Mouse (Mus musculus) MEL (cell line): ENCODE results near the gene Rangap1. TPM values are rescaled to one million over a fixed set of nuclear protein-coding genes. Genes with fewer than 3 reads are reported as not detected.

Source experiments
- DNase-seq: peaks from one replicate; pipeline ENCODE4 v3.0.0; 2011; ENCODE audit warnings: low read depth, low spot score
- H3K27ac ChIP-seq: 2 replicates; pipeline ENCODE4 v1.5.1; 2012; ENCODE audit warnings: low read depth, mild to moderate bottlenecking, control low read depth, low read length, moderate library complexity; ENCODE audit not compliant: control insufficient read depth
- H3K27me3 ChIP-seq, 2 experiments: fragments of 150-350 bp in 1 of 2; sonication (generic) in 1 of 2; 2 replicates each; pipeline ENCODE4 v1.6.1; 2012; ENCODE audit warnings: low read length in 2 of 2, mild to moderate bottlenecking in 2 of 2, improper control_type of control experiment in 1 of 2, moderate library complexity in 1 of 2; ENCODE audit not compliant: insufficient read depth in 2 of 2, control insufficient read depth in 1 of 2
- H3K36me3 ChIP-seq, 2 experiments: 2 replicates each; pipeline ENCODE4 v1.6.1; 2012 to 2014; ENCODE audit warnings: low read length in 2 of 2, improper control_type of control experiment in 1 of 2, inconsistent platforms in 1 of 2, mild to moderate bottlenecking in 1 of 2; ENCODE audit not compliant: insufficient read depth in 2 of 2, control insufficient read depth in 1 of 2
- H3K4me1 ChIP-seq, 2 experiments: fragments of 150-350 bp in 1 of 2; sonication (generic) in 1 of 2; 2 replicates each; pipeline ENCODE4 v1.6.1; 2012; ENCODE audit warnings: low read length in 2 of 2, improper control_type of control experiment in 1 of 2, mild to moderate bottlenecking in 1 of 2; ENCODE audit not compliant: insufficient read depth in 2 of 2, control insufficient read depth in 1 of 2
- H3K4me3 ChIP-seq, 2 experiments: fragments of 150-350 bp in 1 of 2; sonication (generic) in 1 of 2; 2 replicates each; pipeline ENCODE4 v1.5.1; 2012; ENCODE audit warnings: low read depth in 2 of 2, low read length in 2 of 2, mild to moderate bottlenecking in 2 of 2, moderate library complexity in 2 of 2, control low read depth in 1 of 2, improper control_type of control experiment in 1 of 2; ENCODE audit not compliant: control insufficient read depth in 1 of 2, insufficient read depth in 1 of 2
- H3K79me2 ChIP-seq: 2 replicates; pipeline ENCODE4 v1.6.1; 2012; ENCODE audit warnings: mild to moderate bottlenecking, low read length, moderate library complexity; ENCODE audit not compliant: control insufficient read depth, poor library complexity, insufficient read depth
- H3K9ac ChIP-seq: 2 replicates; pipeline ENCODE4 v1.6.1; 2012; ENCODE audit warnings: low read depth, mild to moderate bottlenecking, control low read depth, low read length, moderate library complexity; ENCODE audit not compliant: control insufficient read depth, poor library complexity, severe bottlenecking
- H3K9me3 ChIP-seq: fragments of 150-350 bp; sonication (generic); replicated peaks from 2 replicates; pipeline ENCODE4 v1.6.1; 2012; ENCODE audit warnings: mild to moderate bottlenecking, low read length, improper control_type of control experiment, moderate library complexity; ENCODE audit not compliant: insufficient read depth
- CHD2 ChIP-seq: IDR thresholded peaks from 2 replicates; pipeline ENCODE4 v1.6.1; 2011; ENCODE audit warnings: low read length, improper control_type of control experiment
- E2F4 ChIP-seq: IDR thresholded peaks from 2 replicates; pipeline ENCODE4 v1.6.1; 2011; ENCODE audit warnings: low read depth, low read length, improper control_type of control experiment, borderline replicate concordance
- EP300 ChIP-seq, 2 experiments: IDR thresholded peaks; 2 replicates each; pipeline ENCODE4 v1.6.1; 2011; ENCODE audit warnings: improper control_type of control experiment in 2 of 2, low read length in 2 of 2, low read depth in 1 of 2, mild to moderate bottlenecking in 1 of 2
- GABPA ChIP-seq: IDR thresholded peaks from 2 replicates; pipeline ENCODE4 v1.6.1; 2012; ENCODE audit warnings: low read depth, mild to moderate bottlenecking, inconsistent platforms, low read length, improper control_type of control experiment, moderate library complexity
- GATA1 ChIP-seq: IDR thresholded peaks from 2 replicates; pipeline ENCODE4 v1.6.1; 2011; ENCODE audit warnings: low read depth, low read length, improper control_type of control experiment
- JUND ChIP-seq: IDR thresholded peaks from 2 replicates; pipeline ENCODE4 v1.6.1; 2011; ENCODE audit warnings: low read depth, mild to moderate bottlenecking, improper control_type of control experiment, low read length
- MAX ChIP-seq: IDR thresholded peaks from 2 replicates; pipeline ENCODE4 v1.6.1; 2011; ENCODE audit warnings: low read length, improper control_type of control experiment
- MEF2A ChIP-seq: IDR thresholded peaks from 2 replicates; pipeline ENCODE4 v1.6.1; 2014; ENCODE audit warnings: low read depth, mild to moderate bottlenecking, inconsistent platforms, low read length, improper control_type of control experiment; ENCODE audit not compliant: poor library complexity, insufficient replicate concordance, severe bottlenecking; ENCODE audit errors: extremely low read depth
- MYB ChIP-seq: IDR thresholded peaks from 2 replicates; pipeline ENCODE4 v1.6.1; 2011; ENCODE audit warnings: mild to moderate bottlenecking, low read depth, low read length, improper control_type of control experiment
- POLR2A ChIP-seq, 2 experiments: IDR thresholded peaks; 2 replicates each; pipeline ENCODE4 v1.6.1; 2011 to 2012; ENCODE audit warnings: low read length in 2 of 2, mild to moderate bottlenecking in 2 of 2, control low read depth in 1 of 2, improper control_type of control experiment in 1 of 2, low read depth in 1 of 2, moderate library complexity in 1 of 2; ENCODE audit not compliant: control insufficient read depth in 1 of 2, insufficient read depth in 1 of 2, poor library complexity in 1 of 2
- POLR2AphosphoS2 ChIP-seq: IDR thresholded peaks from 2 replicates; pipeline ENCODE4 v1.6.1; 2011; ENCODE audit warnings: low read length, improper control_type of control experiment
- POLR2AphosphoS5 ChIP-seq: IDR thresholded peaks from 2 replicates; pipeline ENCODE4 v1.6.1; 2012; ENCODE audit warnings: low read depth, borderline replicate concordance, mild to moderate bottlenecking, inconsistent platforms, low read length, moderate library complexity, mixed read lengths
- SIN3A ChIP-seq: IDR thresholded peaks from 2 replicates; pipeline ENCODE4 v1.6.1; 2012; ENCODE audit warnings: low read length, improper control_type of control experiment, inconsistent platforms
- TAL1 ChIP-seq: IDR thresholded peaks from 2 replicates; pipeline ENCODE4 v1.6.1; 2012; ENCODE audit warnings: mild to moderate bottlenecking, inconsistent platforms, low read length, moderate library complexity, mixed read lengths
- TBP ChIP-seq: IDR thresholded peaks from 2 replicates; pipeline ENCODE4 v1.8.0; 2011; ENCODE audit warnings: low read depth, low read length, improper control_type of control experiment
- TCF12 ChIP-seq: IDR thresholded peaks from 2 replicates; pipeline ENCODE4 v1.6.1; 2014; ENCODE audit warnings: low read depth, mild to moderate bottlenecking, inconsistent platforms, low read length, improper control_type of control experiment, moderate library complexity
- UBTF ChIP-seq: IDR thresholded peaks from 2 replicates; pipeline ENCODE4 v1.6.1; 2012; ENCODE audit warnings: low read depth, mild to moderate bottlenecking, inconsistent platforms, low read length, improper control_type of control experiment, moderate library complexity, borderline replicate concordance; ENCODE audit not compliant: insufficient read depth
- USF2 ChIP-seq, 2 experiments: IDR thresholded peaks; 2 replicates each; pipeline ENCODE4 v1.6.1; 2011 to 2012; ENCODE audit warnings: improper control_type of control experiment in 2 of 2, low read length in 2 of 2, borderline replicate concordance in 1 of 2, inconsistent platforms in 1 of 2, low read depth in 1 of 2, mild to moderate bottlenecking in 1 of 2; ENCODE audit not compliant: insufficient read depth in 1 of 2
- ZKSCAN1 ChIP-seq: IDR thresholded peaks from 2 replicates; pipeline ENCODE4 v1.6.1; 2012; ENCODE audit warnings: low read depth, mild to moderate bottlenecking, inconsistent platforms, low read length, improper control_type of control experiment, moderate library complexity
- ZNF384 ChIP-seq: IDR thresholded peaks from 2 replicates; pipeline ENCODE4 v1.6.1; 2012; ENCODE audit warnings: low read depth, mild to moderate bottlenecking, inconsistent platforms, low read length, improper control_type of control experiment
- polyA plus RNA-seq, 2 experiments: library from polyadenylated mRNA; stranded (reverse) in 1 of 2; unstranded in 1 of 2; fragments of >175 nt in 1 of 2; fragments of >200 nt in 1 of 2; gene quantifications; 2 replicates each; pipeline versions ENCODE4 v1.2.1 to v1.2.4; 2012; ENCODE audit warnings: low replicate concordance in 2 of 2, low read depth in 1 of 2; ENCODE audit not compliant: insufficient read length in 2 of 2, insufficient read depth in 1 of 2, missing spikeins in 1 of 2
- total RNA-seq: library from RNA; depleted of rRNA; stranded (reverse); fragments of 300-350 nt; gene quantifications from 2 replicates; pipeline ENCODE4 v1.2.3, GENCODE M21; 2012

Gene Rangap1
- total and polyA plus RNA-seq, 3 experiments, result 191 to 281 TPM; not detected in 1

DNA sequence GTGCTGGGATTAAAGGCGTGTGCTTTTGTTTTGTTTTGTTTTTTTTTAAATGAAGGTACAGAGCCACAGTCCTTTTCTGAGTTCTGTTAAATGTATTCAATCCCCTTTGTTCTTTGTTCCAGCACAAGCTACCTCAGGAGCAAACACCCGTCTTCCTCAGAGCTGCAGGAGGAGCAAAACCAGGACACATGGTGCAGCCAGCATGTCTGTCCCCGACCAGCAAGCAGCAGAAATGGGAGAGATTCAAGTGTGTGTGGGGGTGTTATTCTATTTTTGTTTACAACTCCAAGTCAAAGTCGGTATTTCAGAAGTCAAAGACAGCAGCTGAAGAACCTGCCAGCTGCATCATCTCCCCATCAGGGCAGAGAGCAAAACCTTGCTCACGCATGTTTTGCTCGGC, 31.6 kb downstream of the Rangap1 start:
- no peak overlapping the region for H3K4me3 ChIP-seq
- no peak for TF ChIP-seq CHD2
- TF ChIP-seq MYB, result no peak
- no peak for TF ChIP-seq ZNF384

GRCm38 (mm10) chr15:81710801-81711200, 34.5 kb downstream of the Rangap1 start:
- Histone ChIP-seq H3K36me3 (peaks cover 0 to 32% of the 10 kb centered on the region in 2 experiments; a peak in 2 of 4 replicates), H3K9me3 (no peaks in the 10 kb centered on the region), H3K4me1 (no peaks in the 10 kb centered on the region), H3K9ac (no peak overlapping the region), H3K27ac (no peak overlapping the region), H3K4me3 (no peak overlapping the region), H3K27me3 (no peaks in the 10 kb centered on the region), H3K79me2 (no peaks in the 10 kb centered on the region)
- no peak for DNase-seq
- no peak for TF ChIP-seq ZKSCAN1
- TF ChIP-seq POLR2A (IDR thresholded peaks at IDR 0.05; ENCODE audit: control insufficient read depth in 1 of 2, insufficient read depth in 1 of 2, low read depth in 1 of 2, low read length in 2 of 2, poor library complexity in 1 of 2), result peak in 1 of 2 experiments; percentile 17; a peak in 1 of 4 replicates
- TF ChIP-seq, all 39 proteins: peak for 1

More for the DNA sequence above, 31.6 kb downstream of the Rangap1 start:
- no peak overlapping the region for H3K9ac ChIP-seq
- no peak for DNase-seq
- H3K36me3 ChIP-seq, result peaks cover 0 to 37% of the 10 kb centered on the region in 2 experiments; a peak in 2 of 4 replicates
- H3K27me3 ChIP-seq, result no peaks in the 10 kb centered on the region
- H3K9me3 ChIP-seq, result no peaks in the 10 kb centered on the region
- H3K79me2 ChIP-seq, result no peaks in the 10 kb centered on the region; the same call in 1 of the 2 replicates
- no peak overlapping the region for H3K27ac ChIP-seq
- no peaks in the 10 kb centered on the region for H3K4me1 ChIP-seq

DNA sequence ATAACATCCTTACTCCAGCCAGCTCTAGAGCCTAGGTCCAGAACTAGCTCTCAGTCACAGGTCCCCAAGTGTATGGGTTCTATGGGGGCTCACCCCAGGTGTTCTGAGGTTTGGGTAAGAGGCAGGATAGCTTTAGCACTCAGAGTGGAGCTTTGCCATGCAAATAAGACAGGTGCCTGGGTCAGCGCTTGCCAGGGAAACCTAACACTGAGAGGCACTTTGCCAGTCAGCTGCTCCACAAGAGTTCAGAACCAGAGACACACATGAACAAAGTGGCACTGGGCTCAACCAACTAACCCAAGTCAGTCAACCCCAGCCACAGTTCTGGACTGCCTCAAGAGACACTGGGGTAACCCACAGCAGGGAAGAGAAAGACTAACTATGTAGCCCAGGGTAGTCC, 35.6 kb downstream of the Rangap1 start:
- no peak for DNase-seq
- no peaks in the 10 kb centered on the region for H3K27me3 ChIP-seq
- no peaks in the 10 kb centered on the region for H3K4me1 ChIP-seq
- H3K36me3 ChIP-seq, result peaks cover 0 to 31% of the 10 kb centered on the region in 2 experiments; a peak in 2 of 4 replicates
- no peak overlapping the region for H3K9ac ChIP-seq
- no peaks in the 10 kb centered on the region for H3K9me3 ChIP-seq
- H3K27ac ChIP-seq, result no peak overlapping the region
- H3K4me3 ChIP-seq, result no peak overlapping the region
- no peaks in the 10 kb centered on the region for H3K79me2 ChIP-seq
- TF ChIP-seq ZKSCAN1, result no peak
- no peak for TF ChIP-seq TAL1
- no peak for TF ChIP-seq GATA1
- no peak for TF ChIP-seq JUND
- no peak; the same call in 1 of the 2 replicates for TF ChIP-seq POLR2AphosphoS2
- TF ChIP-seq USF2 (IDR thresholded peaks at IDR 0.05; ENCODE audit: borderline replicate concordance in 1 of 2, insufficient read depth in 1 of 2, low read depth in 1 of 2, low read length in 2 of 2), result no peak
- TF ChIP-seq GABPA, result no peak
- no peak for TF ChIP-seq MEF2A
- TF ChIP-seq MAX, result no peak
- no peak for TF ChIP-seq E2F4
- TF ChIP-seq SIN3A, result no peak
- no peak for TF ChIP-seq TCF12
- no peak for TF ChIP-seq POLR2AphosphoS5
- TF ChIP-seq EP300 (IDR thresholded peaks at IDR 0.05; ENCODE audit: low read depth in 1 of 2, low read length in 2 of 2), result no peak
- TF ChIP-seq TBP, result no peak
- no peak for TF ChIP-seq UBTF
